Mouse (Mus musculus): ENCODE measurements around the gene Olfr675.
"Not testable (repeated sequence)": the region's sequence is repeated elsewhere in the genome, so short reads cannot be mapped to it uniquely, and the experiment has no call there.

Gene Olfr675

DNA sequence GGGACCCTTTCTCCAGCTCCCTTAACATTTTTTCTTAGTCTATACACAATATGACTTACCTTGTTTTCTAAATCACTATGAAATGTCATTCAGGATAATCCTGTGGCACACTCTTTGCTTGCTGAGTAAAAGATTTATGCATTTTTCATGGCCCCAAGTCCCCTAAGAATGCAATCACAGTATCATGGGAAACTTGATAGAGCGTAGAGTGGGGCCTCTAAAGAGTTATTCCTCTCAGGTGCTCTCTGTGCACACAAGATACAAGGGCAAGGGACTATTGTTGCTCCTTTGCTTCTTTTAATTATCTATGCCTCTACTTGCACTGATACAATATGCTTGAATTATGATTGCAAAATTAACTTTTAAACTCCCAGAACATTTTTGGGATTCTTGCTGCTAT is at the start of gene Olfr675:
Olfr675 (minus strand) TSS at position 101 of the 400 bp plus-strand sequence.
- no peak for DNase-seq (ENCODE audit: low read depth, low spot score)

GRCm38 (mm10) chr7:105064175-105064574 is 35.9 kb upstream of the Olfr675 start, which contains the start of gene Olfr678:
Gene Olfr678, plus strand, starts transcription at chr7:105064475.
- DNase-seq (ENCODE audit: low read depth, low spot score), result no peak

DNA sequence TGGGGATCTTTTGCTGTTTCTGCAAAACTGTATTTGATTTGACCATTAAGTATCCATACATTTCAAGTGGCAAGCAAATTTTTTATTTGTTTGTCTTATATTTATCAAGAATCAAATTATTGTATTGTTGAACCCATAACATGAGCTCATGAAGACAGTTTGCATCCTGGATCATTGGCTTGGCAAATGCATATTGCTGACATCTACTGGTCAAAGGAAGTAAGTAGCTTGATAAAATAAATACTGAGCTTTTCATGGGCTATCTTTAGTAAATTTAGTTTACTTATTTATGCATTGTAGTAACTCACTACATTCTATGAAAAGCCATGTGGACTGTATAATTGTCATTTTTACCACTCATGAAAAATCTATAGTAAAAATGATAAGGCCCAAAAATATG is 30.7 kb upstream of the Olfr675 start:
- DNase-seq (ENCODE audit: low read depth, low spot score), result no peak

GRCm38 (mm10) chr7:105033836-105034235 is 5.6 kb upstream of the Olfr675 start:
- DNase-seq (ENCODE audit: low read depth, low spot score), result not testable (repeated sequence)

DNA sequence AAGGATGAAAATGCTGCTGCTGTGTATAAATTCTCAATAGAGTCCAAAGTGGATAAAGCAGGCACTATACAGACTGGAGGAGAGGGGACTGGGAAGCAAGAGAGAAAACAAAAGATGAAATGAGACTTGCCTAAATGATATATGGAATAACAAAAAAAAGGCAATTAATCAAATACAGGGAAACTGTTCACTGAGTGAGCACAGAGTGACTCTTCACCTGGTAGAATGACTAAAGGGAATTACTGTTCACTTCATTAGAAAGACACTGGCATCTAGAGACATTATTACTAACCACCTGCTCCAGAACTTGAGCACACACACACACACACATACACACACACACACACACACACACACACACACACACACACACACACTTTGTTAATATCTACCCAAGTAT is 4.1 kb upstream of the Olfr675 start, which contains the start of gene Olfr676:
Olfr676 (plus strand) TSS at position 301 of the 400 bp plus-strand sequence.
- no peak for DNase-seq (ENCODE audit: low read depth, low spot score)

- DNase-seq (ENCODE audit: low read depth, low spot score), result no peak
Observed at GRCm38 (mm10) chr7:105022530-105022929, 5.7 kb downstream of the Olfr675 start.

- no peak for DNase-seq (ENCODE audit: low read depth, low spot score)
Observed at GRCm38 (mm10) chr7:105001929-105002328, 26.3 kb downstream of the Olfr675 start, which contains the start of gene Olfr672. Gene Olfr672, minus strand, starts transcription at chr7:105002029.

DNA sequence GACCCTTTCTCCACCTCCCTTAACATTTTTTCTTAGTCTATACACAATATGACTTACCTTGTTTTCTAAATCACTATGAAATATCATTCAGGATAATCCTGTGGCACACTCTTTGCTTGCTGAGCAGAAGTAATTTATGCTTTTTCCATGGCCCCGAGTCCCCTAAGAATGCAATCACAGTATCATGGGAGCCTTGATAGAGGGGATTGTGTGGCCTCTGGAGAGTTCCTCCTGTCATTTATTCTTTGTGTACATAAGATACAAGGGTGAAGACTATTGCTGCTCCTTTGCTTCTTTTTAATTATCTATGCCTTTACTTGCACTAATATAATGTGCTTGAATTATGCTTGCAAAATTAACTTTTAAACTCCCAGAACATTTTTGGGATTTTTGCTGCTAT is 49.2 kb downstream of the Olfr675 start, which contains the start of gene Olfr671:
Olfr671 (minus strand) TSS at position 101 of the 400 bp plus-strand sequence.
- no peak for DNase-seq (ENCODE audit: low read depth, low spot score)

DNA sequence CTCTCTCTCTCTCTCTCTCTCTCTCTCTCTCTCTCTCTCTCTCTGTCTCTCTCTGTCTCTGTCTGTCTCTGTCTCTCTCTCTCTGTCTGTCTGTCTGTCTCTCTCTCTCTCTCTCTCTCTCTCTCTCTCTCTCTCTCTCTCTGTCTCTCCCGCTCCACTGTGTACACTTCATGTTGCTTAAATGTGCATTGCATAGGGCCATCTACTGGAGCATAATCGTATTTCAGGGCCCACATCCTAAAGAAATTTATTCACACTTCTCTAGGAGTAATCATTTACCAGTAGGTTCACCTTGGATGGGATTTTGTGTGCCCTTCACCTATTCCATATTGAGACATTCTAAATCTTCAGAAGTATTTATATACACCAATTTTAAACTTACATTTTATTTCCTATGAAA is 55.8 kb downstream of the Olfr675 start:
- DNase-seq (ENCODE audit: low read depth, low spot score), result not testable (repeated sequence)
